Mouse (Mus musculus): ENCODE measurements around the gene Tle6. TPM values are rescaled to one million over a fixed set of nuclear protein-coding genes. Genes with fewer than 3 reads are reported as not detected.

Tle6 gene
- 1.9 TPM for total RNA-seq (2023)

DNA sequence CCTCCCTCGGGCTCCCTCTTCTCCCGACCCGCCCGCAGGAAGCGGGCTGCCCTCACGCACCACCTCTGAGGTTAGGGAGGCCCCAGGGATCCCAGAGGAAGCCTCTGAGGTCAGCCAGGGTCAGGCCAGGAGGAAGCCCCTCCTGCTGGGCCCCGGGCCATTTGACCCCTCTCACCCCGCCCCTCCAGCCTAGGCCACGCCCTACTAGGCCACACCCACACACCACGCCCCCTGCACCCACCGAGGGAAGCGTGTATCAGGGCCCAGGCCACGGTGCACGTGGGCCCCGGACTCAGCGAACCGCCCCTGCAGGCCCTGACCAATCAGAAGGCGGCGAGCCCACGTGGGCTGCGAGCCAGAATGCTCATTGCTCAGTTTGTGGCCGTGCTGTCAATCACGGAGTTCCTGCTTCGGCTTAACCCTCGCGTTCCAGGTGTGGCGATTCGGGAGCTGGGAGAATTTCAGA, at the start of gene Tle6:
Gene Tle6 (minus strand): TSS at position 336 of the 466 bp plus-strand sequence.

GRCm38 (mm10) chr10:81648803-81649775, 48.2 kb upstream of the Tle6 start, which contains the start of gene Gm10778:
Gm10778 (plus strand) TSS chr10:81649059.

DNA sequence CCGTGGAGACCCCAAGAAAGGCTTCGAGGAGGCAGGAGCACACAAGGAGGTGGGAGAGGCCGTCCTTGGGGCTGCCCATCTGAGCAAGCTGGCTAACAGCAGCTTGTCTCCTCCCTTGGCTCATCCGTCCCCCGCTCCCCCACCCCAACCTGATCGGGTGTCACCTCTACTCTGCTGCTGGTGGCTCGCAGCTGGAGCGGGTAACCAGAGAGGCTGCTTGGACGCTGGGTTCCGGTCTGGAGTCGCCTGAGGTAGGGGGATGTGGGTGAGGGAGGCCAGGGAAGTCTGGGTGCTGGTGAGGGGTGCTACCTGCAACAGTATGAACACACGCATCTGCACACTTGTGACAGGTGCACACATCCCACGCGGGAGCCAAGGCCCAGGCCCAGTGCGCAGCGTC, 27.5 kb upstream of the Tle6 start, which contains the start of gene Ankrd24:
Gene Ankrd24 (plus strand): TSS at position 151 of the 400 bp plus-strand sequence.

GRCm38 (mm10) chr10:81626994-81627835, 26.3 kb upstream of the Tle6 start, which contains the start of gene Sirt6:
Sirt6 (minus strand) TSS chr10:81627797.

GRCm38 (mm10) chr10:81605974-81606751, 5.3 kb upstream of the Tle6 start, which contains the start of gene BC025920:
BC025920 (plus strand) TSS chr10:81606270.

DNA sequence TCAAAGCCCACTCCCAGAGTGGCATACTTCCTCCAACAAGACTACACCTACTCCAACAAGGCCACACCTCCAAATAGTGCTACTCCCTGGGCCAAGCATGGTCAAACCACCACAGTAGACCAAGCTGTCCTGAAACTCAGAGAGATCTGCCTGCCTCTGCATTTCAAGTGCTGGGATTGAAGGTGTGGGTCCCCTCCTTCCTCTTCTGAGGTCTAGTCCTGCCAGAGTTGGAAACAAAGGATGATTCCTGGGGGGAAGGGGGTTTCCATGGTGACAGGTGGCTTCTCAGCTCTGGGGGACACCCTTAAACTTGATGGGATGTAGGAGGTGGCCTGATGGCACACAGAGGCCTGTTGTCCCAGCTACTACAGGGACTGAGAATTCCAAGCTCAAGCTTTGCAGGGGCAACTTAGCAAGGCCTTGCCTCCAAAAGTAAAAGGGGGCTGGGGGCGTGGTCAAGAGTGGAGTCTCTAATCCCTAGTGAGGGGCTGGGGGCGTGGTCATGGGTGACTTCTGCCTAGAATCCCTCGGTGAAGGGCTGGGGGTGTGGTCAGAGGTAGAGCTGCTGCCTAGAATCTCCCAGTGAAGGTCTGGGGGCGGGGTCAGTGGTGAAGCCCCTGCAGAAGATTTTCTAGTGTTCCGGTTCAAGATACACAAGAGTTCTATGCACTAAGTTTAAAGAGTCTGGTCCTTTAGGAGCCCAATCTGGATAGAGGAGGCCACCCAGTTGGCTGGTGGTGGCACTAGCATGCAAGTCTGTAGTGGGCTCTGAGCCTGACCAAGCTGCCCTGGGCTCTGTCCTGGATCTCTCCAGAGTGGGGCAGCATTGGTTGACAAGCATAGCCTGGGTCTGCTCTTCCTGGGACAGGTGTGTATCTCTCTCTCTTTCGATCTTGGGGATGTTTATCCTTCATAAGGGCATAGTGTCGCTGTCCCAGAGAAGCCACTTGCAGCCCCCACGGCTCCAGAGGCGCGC, 26.5 kb downstream of the Tle6 start, which contains the start of gene Tle2:
Gene Tle2 (plus strand): TSS at position 481 of the 976 bp plus-strand sequence.

DNA sequence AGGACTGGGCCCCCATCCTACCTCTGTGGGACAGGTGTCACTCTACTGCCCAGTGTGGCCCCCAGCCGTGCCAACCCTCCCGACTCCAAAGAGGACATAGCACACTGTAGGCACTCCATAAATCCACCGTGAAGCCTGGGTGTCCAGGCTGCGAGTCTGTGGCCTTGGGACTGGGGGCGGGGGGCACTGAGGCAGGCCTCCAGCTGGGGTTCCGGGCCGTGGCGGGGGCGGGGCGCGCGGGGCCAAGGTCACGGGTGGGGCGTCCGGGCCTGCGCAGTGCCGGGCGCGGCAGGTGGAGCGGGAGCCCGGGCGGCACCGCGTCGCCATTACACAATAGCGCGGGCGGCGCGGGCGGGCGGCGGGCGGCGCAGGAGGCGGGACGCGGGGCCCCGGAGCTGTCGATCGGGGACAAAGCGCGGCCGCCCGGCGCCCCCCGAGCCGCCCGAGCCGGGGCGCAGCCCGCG, 41.7 kb downstream of the Tle6 start, which contains the start of gene Aes:
Gene Aes (plus strand): TSS at position 326 of the 464 bp plus-strand sequence.

DNA sequence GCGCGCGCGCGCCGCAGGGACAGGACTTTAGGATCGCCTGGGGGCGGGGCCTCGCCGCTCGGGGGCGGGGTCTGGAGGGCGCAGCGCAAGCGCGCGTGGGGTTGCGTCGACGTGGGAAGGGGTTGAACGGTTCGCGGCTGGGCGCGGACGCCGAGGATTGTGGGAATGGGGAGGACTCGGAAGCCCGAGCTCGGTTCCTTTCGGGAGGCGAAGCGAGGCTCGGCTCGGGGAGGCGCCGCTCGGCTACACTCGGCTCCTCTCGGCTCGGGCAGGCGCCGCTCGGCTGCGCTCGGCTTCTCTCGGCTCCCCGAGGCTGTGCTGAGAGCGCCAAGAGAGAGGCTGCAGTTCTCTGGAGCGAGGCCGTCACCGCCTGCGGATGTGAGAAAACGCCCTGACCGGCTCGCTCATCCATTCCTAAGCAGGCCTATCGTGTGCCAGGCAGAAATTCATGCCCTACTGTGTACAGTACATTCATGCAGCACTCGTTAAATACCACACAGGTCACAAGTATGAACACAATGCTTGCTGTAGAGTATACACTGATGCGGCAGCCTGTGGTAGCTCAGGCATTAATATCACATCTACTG, 55.6 kb downstream of the Tle6 start, which contains the start of gene Gna11:
Gene Gna11 (minus strand): TSS at position 30 of the 587 bp plus-strand sequence.

Other genes with a start within 250 kb of the Tle6 start
- 4.8 TPM for gene Mfsd12, start 243.6 kb downstream of the Tle6 start, total RNA-seq (2023)
- 5.7 TPM for gene 4930404N11Rik, start 235.3 kb downstream of the Tle6 start, total RNA-seq (2023)
- gene Fzr1, start 222.6 kb downstream of the Tle6 start, total RNA-seq (2023), result 30.6 TPM
- gene Dohh, start 216.6 kb downstream of the Tle6 start, total RNA-seq (2023), result 44.9 TPM
- 5.8 TPM for gene Gm48551, start 216.6 kb downstream of the Tle6 start, total RNA-seq (2023)
- 4.2 TPM for gene Gm48552, start 212.1 kb downstream of the Tle6 start, total RNA-seq (2023)
- gene Smim24, start 208.0 kb downstream of the Tle6 start, total RNA-seq (2023), result 5.3 TPM
- gene Nfic, start 145.4 kb downstream of the Tle6 start, total RNA-seq (2023), result 20.7 TPM
- gene Celf5, start 118.4 kb downstream of the Tle6 start, total RNA-seq (2023), result not detected
- 216 TPM for gene Ncln, start 104.7 kb downstream of the Tle6 start, total RNA-seq (2023)
- gene S1pr4, start 100.9 kb downstream of the Tle6 start, total RNA-seq (2023), result 131 TPM
- 20.8 TPM for gene Gna15, start 76.8 kb downstream of the Tle6 start, total RNA-seq (2023)
- 22.9 TPM for gene Gna11, start 55.9 kb downstream of the Tle6 start, total RNA-seq (2023)
- gene Aes, start 41.6 kb downstream of the Tle6 start, total RNA-seq (2023), result 523 TPM
- 5.9 TPM for gene Tle2, start 26.5 kb downstream of the Tle6 start, total RNA-seq (2023)
- gene BC025920, start 5.2 kb upstream of the Tle6 start, total RNA-seq (2023), result 4.9 TPM
- 28.2 TPM for gene Sirt6, start 26.7 kb upstream of the Tle6 start, total RNA-seq (2023)
- 1.4 TPM for gene Ankrd24, start 27.5 kb upstream of the Tle6 start, total RNA-seq (2023)
- gene Gm10778, start 48.0 kb upstream of the Tle6 start, total RNA-seq (2023), result 1.4 TPM
- gene Zfp433, start 103.8 kb upstream of the Tle6 start, total RNA-seq (2023), result 7.5 TPM
- 2.8 TPM for gene Gm3055, start 170.1 kb upstream of the Tle6 start, total RNA-seq (2023)
- gene Gm4767, start 211.1 kb upstream of the Tle6 start, total RNA-seq (2023), result 0.61 TPM

Measured in CD8-positive naive resting alpha-beta T cell, adult 57 days (primary cell).